Mouse (Mus musculus): ENCODE measurements at regions not wholly inside any gene's neighbourhood (a gene's known extent, or its start where the extent isn't known, plus 50 kb on each side); places are given as distances from the start of the nearest gene placed in this dataset.

DNA sequence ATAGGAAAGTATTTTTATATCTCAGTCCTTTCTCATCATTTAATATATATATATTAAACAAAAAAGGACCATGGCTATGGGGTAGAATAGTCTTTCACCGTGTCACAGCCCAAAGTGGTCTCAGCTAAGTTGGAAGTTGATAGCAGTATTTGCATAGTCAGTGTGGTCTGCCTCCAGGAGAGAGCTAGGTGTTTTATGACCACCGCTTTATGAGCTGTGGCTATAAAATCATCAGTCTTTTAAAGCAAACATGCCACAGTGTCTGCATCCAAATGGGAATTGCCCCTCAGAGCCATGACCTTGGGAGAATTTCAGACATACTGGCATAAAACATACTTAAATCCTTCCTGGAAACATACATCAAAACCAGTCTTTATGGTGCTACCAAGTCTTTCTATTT is 140.9 kb upstream of the Cdkn2b start:
- DNase-seq (ENCODE audit: low read depth in 2 of 2, low spot score in 2 of 2): no peak

DNA sequence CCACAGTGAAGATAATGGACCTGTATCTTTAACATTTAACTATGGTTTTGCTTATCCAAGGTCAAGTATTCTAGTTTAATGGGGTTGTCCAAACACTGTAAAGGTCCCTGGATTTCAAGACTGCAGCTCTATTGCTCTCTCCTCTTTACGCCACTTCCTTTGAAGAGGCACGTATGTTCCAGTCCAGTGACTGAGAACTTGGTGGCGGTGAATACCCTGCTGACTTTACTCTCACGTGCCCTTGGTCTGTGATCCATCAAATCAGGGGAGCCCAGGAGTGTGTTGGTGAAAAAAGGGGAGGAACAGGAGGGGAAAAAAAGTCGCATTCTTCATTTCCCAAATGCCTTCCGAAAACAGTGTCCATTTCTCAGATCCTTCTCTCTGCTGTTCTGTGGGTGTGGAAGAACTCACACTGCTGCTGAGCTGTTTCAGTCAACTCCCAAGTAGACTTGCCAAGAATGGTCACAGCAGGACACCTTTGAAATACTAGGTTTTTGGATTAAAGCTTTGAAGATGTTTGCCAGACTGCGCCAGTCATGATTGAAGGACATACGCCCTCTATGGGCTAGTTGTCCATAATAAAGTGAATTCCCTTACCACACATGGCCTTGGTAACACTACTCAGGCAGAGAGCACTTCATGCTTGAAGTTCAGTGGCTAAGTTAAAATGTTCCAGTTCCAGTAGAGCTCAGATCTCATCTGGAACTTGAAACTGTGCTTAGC is 136.1 kb upstream of the Cdkn2b start:
- no peak for DNase-seq (ENCODE audit: low read depth in 2 of 2, low spot score in 2 of 2)

DNA sequence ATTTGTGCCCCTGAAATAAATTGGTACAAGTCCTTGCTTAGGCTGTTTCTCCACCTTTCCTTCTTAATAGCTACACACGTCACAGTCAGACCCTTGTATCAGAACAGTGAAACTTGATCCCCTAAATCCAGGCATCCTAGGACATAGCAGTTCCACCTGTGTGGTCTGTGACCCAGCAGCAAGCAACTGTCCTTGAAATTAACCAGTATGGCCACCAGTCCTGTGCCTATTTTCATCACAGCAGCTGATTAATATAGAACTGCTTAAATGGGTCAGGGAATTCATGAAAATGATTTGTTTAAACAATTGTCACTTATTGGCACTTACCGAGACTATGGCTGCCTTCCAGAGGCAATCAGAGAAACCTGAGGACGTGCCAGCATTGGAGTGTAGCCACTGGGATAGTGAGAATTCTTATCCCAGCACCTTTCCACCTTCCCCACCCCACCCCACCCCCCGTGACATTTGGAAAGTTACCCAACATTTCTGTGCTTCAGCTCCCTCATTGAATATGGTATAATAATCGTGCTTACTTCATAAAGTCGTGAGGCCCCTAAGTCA is 135.4 kb upstream of the Cdkn2b start:
- no peak for DNase-seq (ENCODE audit: low read depth in 2 of 2, low spot score in 2 of 2)

DNA sequence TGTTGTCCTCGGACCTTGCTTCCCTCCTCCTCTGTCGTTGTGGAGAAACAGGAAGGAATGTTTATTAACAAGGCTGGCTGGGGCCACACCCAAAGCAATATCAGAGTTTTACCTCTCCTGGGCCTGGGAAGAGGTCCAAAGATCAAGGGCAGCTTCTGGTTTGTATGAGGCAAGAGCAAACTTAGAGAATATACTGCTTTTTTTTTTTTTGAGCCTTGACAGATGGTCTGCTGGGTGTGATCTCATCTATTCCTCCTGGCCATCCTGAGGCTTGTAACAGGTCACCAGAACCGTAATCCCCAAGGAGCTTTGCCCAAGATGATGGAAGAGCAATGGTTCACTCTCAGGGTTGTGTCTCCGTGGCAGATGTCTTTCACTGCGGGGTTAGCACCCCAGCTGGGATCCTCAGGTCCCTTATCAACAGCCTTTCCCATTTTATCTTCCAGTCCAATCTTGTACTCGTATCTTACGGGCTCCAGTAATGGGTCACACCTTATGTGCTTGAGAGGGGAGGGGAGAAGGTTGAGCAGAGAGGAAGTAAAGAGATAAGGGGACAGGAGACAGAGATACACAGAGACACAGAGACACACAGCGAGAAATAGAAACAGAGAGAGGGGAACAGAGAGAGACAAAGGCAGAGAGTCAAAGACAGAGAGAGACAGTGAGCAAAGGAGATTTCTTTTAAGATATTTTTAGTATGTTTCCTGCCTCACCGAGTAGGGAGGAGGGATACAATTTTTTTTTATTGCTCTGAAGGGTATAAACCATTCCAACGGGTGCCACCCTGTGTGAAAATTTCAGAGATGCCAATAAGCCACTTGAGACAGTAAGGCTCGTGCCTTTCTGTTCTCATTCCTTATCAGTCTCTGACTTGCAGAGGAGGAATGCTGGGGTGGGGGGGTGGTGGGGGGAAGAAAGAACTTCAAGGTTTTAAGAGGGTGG is 134.6 kb upstream of the Cdkn2b start:
- DNase-seq (ENCODE audit: low read depth in 2 of 2, low spot score in 2 of 2): no peak

GRCm38 (mm10) chr4:89442526-89442925 is 131.7 kb upstream of the Cdkn2b start:
- DNase-seq (ENCODE audit: low read depth in 2 of 2, low spot score in 2 of 2): no peak

DNA sequence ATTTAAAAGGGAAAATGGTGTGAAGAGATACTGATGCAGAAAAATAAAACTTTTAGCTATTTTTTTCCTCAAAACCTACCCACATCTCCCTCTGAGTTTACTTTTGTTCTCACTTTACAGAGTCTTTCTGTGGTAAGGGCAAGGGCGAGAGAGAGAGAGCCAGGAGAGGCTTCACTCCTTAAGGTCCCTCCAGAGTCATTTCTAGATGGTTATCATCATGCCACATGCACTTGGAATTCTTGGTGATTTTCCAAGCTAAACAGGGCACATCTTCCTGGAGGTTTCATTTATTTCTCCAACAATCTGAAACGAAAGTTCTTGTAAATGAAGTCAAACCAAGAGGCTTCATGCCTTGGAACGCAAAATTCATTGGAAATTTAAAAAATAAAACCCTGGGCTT is 130.0 kb upstream of the Cdkn2b start:
- no peak for DNase-seq (ENCODE audit: low read depth in 2 of 2, low spot score in 2 of 2)

GRCm38 (mm10) chr4:89440326-89440725 is 129.5 kb upstream of the Cdkn2b start:
- DNase-seq (ENCODE audit: low read depth in 2 of 2, low spot score in 2 of 2): no peak

DNA sequence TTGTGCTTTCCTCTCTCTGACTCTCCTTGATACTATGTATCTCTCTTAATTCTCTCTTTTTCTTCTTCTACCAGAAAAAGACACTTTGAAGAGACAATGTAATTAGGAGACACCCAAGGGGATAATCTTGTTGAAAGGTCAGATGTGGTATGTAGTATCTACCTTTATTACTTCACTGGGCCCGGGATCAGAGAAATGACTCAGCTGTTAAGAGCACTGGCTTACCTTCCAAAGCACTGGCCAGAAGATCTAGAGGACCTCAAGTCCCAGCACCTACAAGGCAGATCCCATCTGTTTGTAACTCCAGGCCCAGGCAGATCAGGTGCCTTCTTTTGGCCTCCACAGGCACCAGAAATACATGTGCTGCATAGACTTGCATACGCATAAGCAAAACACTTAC is 127.8 kb upstream of the Cdkn2b start:
- DNase-seq (ENCODE audit: low read depth in 2 of 2, low spot score in 2 of 2): no peak

DNA sequence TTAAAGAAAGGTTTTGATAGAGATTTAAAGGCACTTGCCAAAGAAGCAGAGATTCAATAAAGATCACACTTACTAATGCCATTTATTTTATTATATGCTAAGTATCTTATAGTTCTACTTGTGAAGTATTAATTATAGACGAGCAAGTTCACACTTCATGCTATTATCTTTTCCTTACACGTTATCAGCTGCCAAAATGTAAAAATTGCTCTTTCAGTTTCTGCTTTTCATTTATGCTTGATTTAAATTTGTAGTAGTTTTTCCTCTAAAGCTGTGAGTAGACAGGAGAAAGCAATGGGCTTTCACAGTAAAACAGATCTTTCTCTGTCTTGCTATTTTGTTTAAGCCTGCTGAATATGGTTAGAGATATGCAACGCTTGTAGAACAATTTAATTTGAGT is 125.9 kb upstream of the Cdkn2b start:
- no peak for DNase-seq (ENCODE audit: low read depth in 2 of 2, low spot score in 2 of 2)

DNA sequence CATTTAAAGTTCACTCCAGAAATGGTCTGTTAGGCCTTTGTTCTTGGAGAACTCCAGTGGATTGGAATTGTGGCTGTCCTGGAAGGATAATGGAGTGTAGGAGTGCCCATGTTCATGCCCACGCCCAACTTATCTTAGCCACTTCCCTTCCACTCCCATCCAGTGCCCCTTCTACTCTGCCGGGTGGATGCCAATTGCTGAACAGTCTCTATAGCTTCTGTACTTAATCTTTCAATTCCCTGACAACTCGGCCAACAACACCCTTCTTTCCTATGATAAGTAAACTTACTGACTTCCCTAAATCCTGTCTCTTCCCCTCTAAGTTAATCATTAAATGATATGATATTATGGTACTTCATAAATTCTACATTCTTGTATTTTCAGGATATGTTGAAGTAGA is 123.3 kb upstream of the Cdkn2b start:
- no peak for DNase-seq (ENCODE audit: low read depth in 2 of 2, low spot score in 2 of 2)

GRCm38 (mm10) chr4:89433528-89433927 is 122.7 kb upstream of the Cdkn2b start:
- DNase-seq (ENCODE audit: low read depth in 2 of 2, low spot score in 2 of 2): no peak

- DNase-seq (ENCODE audit: low read depth in 2 of 2, low spot score in 2 of 2): no peak
Observed at GRCm38 (mm10) chr4:89431520-89431919, 120.7 kb upstream of the Cdkn2b start.

DNA sequence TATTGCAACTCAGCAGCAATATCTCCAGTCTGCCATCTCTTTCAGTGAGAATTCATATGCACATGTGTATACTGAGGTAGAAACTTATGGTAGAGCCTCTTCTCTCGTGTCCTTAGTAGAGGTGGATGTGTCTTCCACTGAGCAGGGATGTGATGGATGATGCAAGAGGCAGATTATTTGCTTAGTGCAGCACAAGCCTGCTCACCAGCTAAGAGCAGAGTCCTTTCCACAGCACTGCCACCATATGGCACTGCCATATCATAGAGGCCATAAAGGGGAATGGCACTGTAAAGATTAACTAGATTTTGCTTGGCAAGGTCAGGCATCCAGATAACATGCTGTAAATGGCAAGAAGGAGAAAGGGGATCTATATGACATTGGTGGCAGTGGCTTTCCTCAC is 117.6 kb upstream of the Cdkn2b start:
- DNase-seq (ENCODE audit: low read depth in 2 of 2, low spot score in 2 of 2): no peak

- no peak for DNase-seq (ENCODE audit: low read depth in 2 of 2, low spot score in 2 of 2)
Observed at GRCm38 (mm10) chr4:89427345-89428293, 116.8 kb upstream of the Cdkn2b start.

DNA sequence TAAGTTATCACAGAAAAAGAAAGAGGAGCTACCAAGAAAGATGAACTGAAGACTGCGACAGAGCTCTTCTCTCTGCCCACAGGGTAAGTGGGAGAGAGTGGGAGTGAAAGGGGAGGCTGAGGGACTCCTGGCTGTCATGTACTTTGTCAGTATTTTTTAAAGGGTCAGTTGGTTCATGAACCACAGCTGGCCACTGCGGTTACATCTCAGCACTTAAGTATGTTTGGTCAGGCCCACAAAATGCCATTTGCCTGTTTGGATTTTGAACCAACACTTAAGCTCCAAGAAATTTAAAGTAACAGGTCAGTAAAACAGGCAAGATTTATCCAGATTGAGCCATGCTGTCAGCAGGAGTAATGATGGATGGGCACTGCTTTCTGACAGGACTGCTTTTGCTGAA is 115.1 kb upstream of the Cdkn2b start:
- no peak for DNase-seq (ENCODE audit: low read depth in 2 of 2, low spot score in 2 of 2)

DNA sequence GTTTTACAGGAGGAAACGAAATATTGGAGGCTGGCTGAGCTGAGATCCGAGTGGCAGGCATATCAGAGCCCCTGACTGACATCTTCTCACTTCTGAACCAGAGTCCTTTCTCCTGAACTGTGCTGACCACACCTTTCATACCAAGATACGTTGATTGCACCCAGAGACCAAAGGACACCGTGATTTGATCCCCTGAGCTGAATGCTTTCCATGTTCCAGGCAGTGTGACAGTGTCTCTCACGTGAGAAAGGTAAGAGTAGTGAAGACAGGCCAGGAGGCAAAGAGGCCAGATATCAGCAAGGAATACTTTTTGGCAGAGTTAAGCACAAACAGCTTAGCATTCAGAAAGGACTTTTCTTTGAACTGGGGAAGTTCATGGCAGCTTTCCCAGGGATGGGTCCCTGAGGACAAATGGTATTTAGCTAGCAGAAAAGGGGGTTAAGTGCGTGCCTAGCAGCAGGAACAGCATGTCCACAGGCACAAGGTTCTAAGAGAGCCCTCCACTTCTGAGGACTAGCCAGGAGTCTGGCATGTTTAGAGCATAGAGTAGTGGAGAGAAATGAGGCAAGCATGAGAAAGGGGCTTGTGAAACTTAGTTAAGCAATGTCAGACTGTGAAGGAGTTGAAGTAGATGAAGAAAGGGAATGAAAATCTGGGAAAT is 111.0 kb upstream of the Cdkn2b start:
- no peak for DNase-seq (ENCODE audit: low read depth in 2 of 2, low spot score in 2 of 2)

GRCm38 (mm10) chr4:89420868-89421267 is 110.0 kb upstream of the Cdkn2b start:
- no peak for DNase-seq (ENCODE audit: low read depth in 2 of 2, low spot score in 2 of 2)

DNA sequence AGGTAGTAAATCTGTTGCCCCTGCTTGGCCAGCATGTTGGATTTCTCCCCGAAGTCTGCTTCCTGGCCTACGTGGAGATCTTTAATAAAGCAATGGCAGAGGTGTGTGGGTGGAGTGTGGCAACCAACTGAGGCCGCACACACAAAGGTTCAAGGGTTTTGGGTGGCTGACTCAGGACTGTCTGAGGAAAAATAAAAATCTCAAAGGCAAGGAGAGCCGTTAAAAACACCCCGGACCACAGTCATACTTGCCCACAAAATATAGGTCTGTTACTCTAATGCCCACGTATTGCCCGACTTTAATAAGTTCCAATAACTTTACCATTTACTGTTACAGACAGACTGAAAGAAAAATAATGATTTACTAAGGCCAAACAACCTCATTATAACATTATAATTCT is 108.7 kb upstream of the Cdkn2b start:
- DNase-seq (ENCODE audit: low read depth in 2 of 2, low spot score in 2 of 2): no peak

GRCm38 (mm10) chr4:89405624-89406167 is 94.9 kb upstream of the Cdkn2b start:
- DNase-seq (ENCODE audit: low read depth in 2 of 2, low spot score in 2 of 2): no peak

GRCm38 (mm10) chr4:89403151-89403550 is 92.3 kb upstream of the Cdkn2b start:
- DNase-seq (ENCODE audit: low read depth in 2 of 2, low spot score in 2 of 2): no peak
